ENCODE assay signal across 12 mouse cellular contexts in the genomic region with DNA sequence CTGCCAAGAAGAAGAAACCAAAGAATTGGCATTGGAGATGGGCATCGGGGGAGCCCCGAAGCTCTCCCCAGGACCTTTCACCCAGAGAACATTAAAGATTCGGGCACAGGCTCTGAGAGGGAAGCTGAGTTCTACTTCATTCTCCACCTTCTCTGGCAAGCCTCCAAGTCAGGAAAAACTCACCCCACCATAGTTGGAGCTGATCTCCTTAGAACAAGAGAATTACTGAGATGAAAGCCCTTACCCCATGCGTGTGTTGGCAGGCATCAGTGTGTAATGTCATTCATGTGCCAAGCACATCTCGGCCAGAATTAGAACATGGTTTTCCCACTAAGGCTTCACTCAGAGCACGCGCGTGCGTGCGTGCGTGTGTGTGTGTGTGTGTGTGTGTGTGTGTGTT. TPM values are rescaled to one million over a fixed set of nuclear protein-coding genes. Genes with fewer than 3 reads are reported as not detected.
DNase-seq lines count a peak whose midpoint lies in the region; ATAC-seq and TF ChIP-seq lines count a peak whose summit lies in the region.
"Had no signal": no experiment of that assay in that cellular context is flagged by ENCODE, and none has a peak within 500 bp of the region (broad histone marks: within the 10 kb centered on the region; RNA-seq: fewer than 3 reads in every experiment).

No protein-coding gene starts in this region.

- H3K4me3 ChIP-seq in heart, adult 2 months, result no peak overlapping the region
- no peak overlapping the region for H3K4me3 ChIP-seq in limb, embryonic 15.5 days
- no peak overlapping the region for H3K4me3 ChIP-seq in limb, embryonic 10.5 days
- no peak overlapping the region for H3K4me3 ChIP-seq in midbrain, embryonic 15.5 days
- no peak overlapping the region for H3K4me3 ChIP-seq in kidney, embryonic 14.5 days (ENCODE audit: low read length)
- H3K4me3 ChIP-seq: megakaryocyte, embryonic 14.5 days had no signal

- H3K79me2 ChIP-seq in heart, adult 2 months (replicated peaks; ENCODE audit: control insufficient read depth, insufficient read depth, low read length), result no peaks in the 10 kb centered on the region

- no peaks in the 10 kb centered on the region for H3K4me1 ChIP-seq in heart, adult 2 months (ENCODE audit: control insufficient read depth, insufficient read depth, low read length)
- H3K4me1 ChIP-seq in limb, embryonic 15.5 days, result peaks cover 34% of the 10 kb centered on the region
- peaks cover 23% of the 10 kb centered on the region for H3K4me1 ChIP-seq in limb, embryonic 10.5 days
- peaks cover 23% of the 10 kb centered on the region for H3K4me1 ChIP-seq in midbrain, embryonic 15.5 days
- H3K4me1 ChIP-seq in kidney, embryonic 14.5 days (ENCODE audit: control insufficient read depth, insufficient read depth, low read length), result peaks cover 25% of the 10 kb centered on the region

- H3K36me3 ChIP-seq in heart, adult 2 months (ENCODE audit: control insufficient read depth, insufficient read depth, low read length), result no peaks in the 10 kb centered on the region
- no peaks in the 10 kb centered on the region for H3K36me3 ChIP-seq in limb, embryonic 15.5 days
- no peaks in the 10 kb centered on the region for H3K36me3 ChIP-seq in limb, embryonic 10.5 days
- H3K36me3 ChIP-seq in midbrain, embryonic 15.5 days (replicated peaks), result no peaks in the 10 kb centered on the region
- no peaks in the 10 kb centered on the region for H3K36me3 ChIP-seq in kidney, embryonic 14.5 days (ENCODE audit: control insufficient read depth, insufficient read depth, low read length)

- TF ChIP-seq EP300 in heart, adult 2 months (IDR thresholded peaks at IDR 0.05; ENCODE audit: insufficient read depth, low read depth, low read length), result 0 out of 2 replicates have a peak, but pooled peaks have one; percentile 23

- TF ChIP-seq POLR2A in heart, adult 2 months (IDR thresholded peaks at IDR 0.05; ENCODE audit: insufficient read depth, low read depth, low read length), result no peak

- no peak for TF ChIP-seq CTCF in heart, adult 2 months (IDR thresholded peaks at IDR 0.05)

- intact Hi-C loops in heart, adult 2 months (cut with DNase I), result no loop called here
- intact Hi-C loops in heart, postnatal 36 days (cut with DNase I), result no loop called here

- peak in 1 of 2 experiments; percentile 48 for DNase-seq in heart, adult 2 months
- no peak for DNase-seq in heart, postnatal 36 days
- DNase-seq in limb, embryonic 10.5 days (ENCODE audit: low spot score), result no peak
- peak; percentile 63 to 84 for DNase-seq in layer of hippocampus, postnatal 14 days (ENCODE audit: low spot score in 2 of 2)
- DNase-seq: adrenal gland, adult 2 months; cerebellum, adult 8-10 months; kidney, adult 11 months had no signal

- 0 out of 2 replicates have a peak, but pooled peaks have one; percentile 30 for ATAC-seq in limb, embryonic 15.5 days (ENCODE audit: insufficient number of reproducible peaks, low FRiP score, low TSS enrichment, low read depth)
- ATAC-seq in midbrain, embryonic 15.5 days (replicated peaks), result peak; percentile 34; the same call in 1 of the 2 replicates
- no peak for ATAC-seq in kidney, embryonic 14.5 days (ENCODE audit: low FRiP score, low TSS enrichment)

- H3K9me3 ChIP-seq in limb, embryonic 15.5 days, result no peaks in the 10 kb centered on the region
- no peaks in the 10 kb centered on the region for H3K9me3 ChIP-seq in limb, embryonic 10.5 days (replicated peaks)
- H3K9me3 ChIP-seq in midbrain, embryonic 15.5 days, result no peaks in the 10 kb centered on the region
- no peaks in the 10 kb centered on the region for H3K9me3 ChIP-seq in kidney, embryonic 14.5 days (ENCODE audit: control insufficient read depth, low read length)

- H3K27ac ChIP-seq in heart, adult 2 months, result no peak overlapping the region
- no peak overlapping the region for H3K27ac ChIP-seq in limb, embryonic 15.5 days
- H3K27ac ChIP-seq in limb, embryonic 10.5 days, result no peak overlapping the region
- H3K27ac ChIP-seq in midbrain, embryonic 15.5 days, result no peak overlapping the region
- no peak overlapping the region for H3K27ac ChIP-seq in kidney, embryonic 14.5 days (ENCODE audit: low read depth, low read length)

- 66% methylated on average over 11 of the region's 11 CpGs for WGBS in heart, adult 2 months
- WGBS in limb, embryonic 15.5 days, result 64% methylated on average over 11 of the region's 11 CpGs
- 90% methylated on average over 11 of the region's 11 CpGs for WGBS in limb, embryonic 10.5 days
- WGBS in midbrain, embryonic 15.5 days, result 68% methylated on average over 11 of the region's 11 CpGs
- WGBS in kidney, embryonic 14.5 days, result 86% methylated on average over 11 of the region's 11 CpGs

- no peak overlapping the region for H3K9ac ChIP-seq in heart, adult 2 months (ENCODE audit: low read depth, low read length)
- H3K9ac ChIP-seq in limb, embryonic 15.5 days, result no peak overlapping the region
- H3K9ac ChIP-seq in midbrain, embryonic 15.5 days, result no peak overlapping the region
- no peak overlapping the region for H3K9ac ChIP-seq in kidney, embryonic 14.5 days (ENCODE audit: low read depth, low read length)

- H3K4me2 ChIP-seq in limb, embryonic 15.5 days, result no peak overlapping the region
- H3K4me2 ChIP-seq in midbrain, embryonic 15.5 days, result no peak overlapping the region
- H3K4me2 ChIP-seq in kidney, embryonic 14.5 days (replicated peaks; ENCODE audit: low read depth, low read length), result no peak overlapping the region

- H3K27me3 ChIP-seq in heart, adult 2 months (ENCODE audit: control insufficient read depth, insufficient read depth, low read length), result peaks cover 11% of the 10 kb centered on the region
- H3K27me3 ChIP-seq in limb, embryonic 15.5 days, result peaks cover 68% of the 10 kb centered on the region
- H3K27me3 ChIP-seq in limb, embryonic 10.5 days (ENCODE audit: low read depth, poor library complexity, severe bottlenecking), result peaks cover 71% of the 10 kb centered on the region
- H3K27me3 ChIP-seq in midbrain, embryonic 15.5 days (replicated peaks), result peaks cover 46% of the 10 kb centered on the region
- H3K27me3 ChIP-seq in kidney, embryonic 14.5 days (ENCODE audit: control insufficient read depth, insufficient read depth, low read length), result peaks cover 46% of the 10 kb centered on the region

RNA-seq across cellular contexts. Expression of gene AI464131, which starts 7.0 kb away (rescaled TPM):
- 10 to 100 TPM; 11.6 to 12.0 TPM for total RNA-seq in heart, adult 2 months (2021)
- polyA plus RNA-seq in heart, adult 2 months (2012; rRNA removed), result 7.6 and 11.0 TPM in 2 replicates
- 10 to 100 TPM; 11.6 to 11.8 TPM for total RNA-seq in heart, postnatal 36 days (2021)
- 6.6 and 11.9 TPM in 2 replicates for polyA plus RNA-seq in limb, embryonic 15.5 days (2015; fragmentation: Nextera tagmentation; extraction: Ambion mirVana)
- polyA plus RNA-seq in limb, embryonic 10.5 days (2016; fragmentation: Nextera tagmentation; extraction: Ambion mirVana), result 3.4 and 5.2 TPM in 2 replicates
- 10 to 100 TPM; 44.3 to 45.1 TPM for total RNA-seq in layer of hippocampus, postnatal 14 days (2021)
- polyA plus RNA-seq in midbrain, embryonic 15.5 days (2015; fragmentation: Nextera tagmentation; extraction: Ambion mirVana), result 6.3 and 8.9 TPM in 2 replicates
- polyA plus RNA-seq in kidney, embryonic 14.5 days (2014; fragmentation: Nextera tagmentation; extraction: Ambion mirVana), result 3.8 and 8.9 TPM in 2 replicates
- total RNA-seq: neutrophil, adult 5-6 weeks had no signal

RNA-seq across cellular contexts. Expression of gene 1110017D15Rik, which starts 21.3 kb away (rescaled TPM):
- not detected for total RNA-seq in heart, adult 2 months (2021)
- 0.94 and 3.2 TPM in 2 replicates for polyA plus RNA-seq in heart, adult 2 months (2012; rRNA removed)
- under 1 TPM in 1 of 2 experiments, not detected in 1; 0.43 TPM for total RNA-seq in heart, postnatal 36 days (2021)
- polyA plus RNA-seq in limb, embryonic 15.5 days (2015; fragmentation: Nextera tagmentation; extraction: Ambion mirVana), result 0.88 and 1.1 TPM in 2 replicates
- polyA plus RNA-seq in limb, embryonic 10.5 days (2016; fragmentation: Nextera tagmentation; extraction: Ambion mirVana), result 4.3 and 7.3 TPM in 2 replicates
- total RNA-seq in layer of hippocampus, postnatal 14 days (2021), result 10 to 100 TPM in 1 of 2 experiments, 1 to 10 TPM in 1; 4.0 to 10.3 TPM
- polyA plus RNA-seq in midbrain, embryonic 15.5 days (2015; fragmentation: Nextera tagmentation; extraction: Ambion mirVana), result 13.8 and 15.5 TPM in 2 replicates
- 0.93 and 1.0 TPM in 2 replicates for polyA plus RNA-seq in kidney, embryonic 14.5 days (2014; fragmentation: Nextera tagmentation; extraction: Ambion mirVana)
- total RNA-seq: neutrophil, adult 5-6 weeks had no signal

RNA-seq across cellular contexts. Expression of gene Nudt2, which starts 30.9 kb away (rescaled TPM):
- 10 to 100 TPM; 27.5 to 30.8 TPM for total RNA-seq in heart, adult 2 months (2021)
- 28.9 and 41.9 TPM in 2 replicates for polyA plus RNA-seq in heart, adult 2 months (2012; rRNA removed)
- total RNA-seq in heart, postnatal 36 days (2021), result 10 to 100 TPM; 29.0 to 32.7 TPM
- polyA plus RNA-seq in limb, embryonic 15.5 days (2015; fragmentation: Nextera tagmentation; extraction: Ambion mirVana), result 45.5 and 46.4 TPM in 2 replicates
- 54.3 and 56.9 TPM in 2 replicates for polyA plus RNA-seq in limb, embryonic 10.5 days (2016; fragmentation: Nextera tagmentation; extraction: Ambion mirVana)
- total RNA-seq in layer of hippocampus, postnatal 14 days (2021), result 10 to 100 TPM; 26.3 to 26.5 TPM
- 65.1 and 66.3 TPM in 2 replicates for polyA plus RNA-seq in midbrain, embryonic 15.5 days (2015; fragmentation: Nextera tagmentation; extraction: Ambion mirVana)
- 61.5 and 75.7 TPM in 2 replicates for polyA plus RNA-seq in kidney, embryonic 14.5 days (2014; fragmentation: Nextera tagmentation; extraction: Ambion mirVana)

RNA-seq across cellular contexts. Expression of gene Kif24, which starts 31.2 kb away (rescaled TPM):
- total RNA-seq in heart, adult 2 months (2021), result under 1 TPM; 0.10 to 0.70 TPM
- polyA plus RNA-seq in heart, adult 2 months (2012; rRNA removed), result 0.29 and 0.41 TPM in 2 replicates
- total RNA-seq in heart, postnatal 36 days (2021), result 1 to 10 TPM in 1 of 2 experiments, under 1 TPM in 1; 0.35 to 1.2 TPM
- polyA plus RNA-seq in limb, embryonic 15.5 days (2015; fragmentation: Nextera tagmentation; extraction: Ambion mirVana), result 5.8 and 7.2 TPM in 2 replicates
- 14.1 and 14.5 TPM in 2 replicates for polyA plus RNA-seq in limb, embryonic 10.5 days (2016; fragmentation: Nextera tagmentation; extraction: Ambion mirVana)
- 1 to 10 TPM; 1.5 to 1.6 TPM for total RNA-seq in layer of hippocampus, postnatal 14 days (2021)
- polyA plus RNA-seq in midbrain, embryonic 15.5 days (2015; fragmentation: Nextera tagmentation; extraction: Ambion mirVana), result 3.0 and 3.3 TPM in 2 replicates
- polyA plus RNA-seq in kidney, embryonic 14.5 days (2014; fragmentation: Nextera tagmentation; extraction: Ambion mirVana), result 8.5 and 9.3 TPM in 2 replicates

Comparison
In these comparisons a context has a peak if more than half of its experiments do, and no peak if none do; other contexts are left out.
1. DNase-seq: peak in layer of hippocampus, postnatal 14 days (2 of 2); none in heart, postnatal 36 days (0 of 2) and limb, embryonic 10.5 days (single experiment).